Mouse (Mus musculus): ENCODE measurements around the gene Gls. TPM values are rescaled to one million over a fixed set of nuclear protein-coding genes. Genes with fewer than 3 reads are reported as not detected.

Gene Gls
- polyA plus RNA-seq, 1 experiment from 2014 or later = 8.0 TPM

GRCm38 (mm10) chr1:52118860-52119591 lies 114.0 kb downstream of the Gls start, which contains the start of gene Stat1:
TSS of gene Stat1 (plus strand) at chr1:52119440.
- Histone ChIP-seq H3K4me1 (replicated peaks) (peaks cover 26% of the 10 kb centered on the region), H3K27me3 (no peaks in the 10 kb centered on the region), H3K9me3 (replicated peaks) (no peaks in the 10 kb centered on the region), H3K36me3 (peaks cover 12% of the 10 kb centered on the region), H3K9ac (peak within 1 kb of the TSS; percentile 86), H3K4me2 (peak within 1 kb of the TSS; percentile 89), H3K27ac (peak within 1 kb of the TSS; percentile 77), H3K4me3 (replicated peaks) (peak within 1 kb of the TSS; percentile 91)
- peak; percentile 83 for DNase-seq
- 4% methylated on average over 37 of the region's 37 CpGs for WGBS (ENCODE audit: insufficient replicate concordance)
- ATAC-seq (ENCODE audit: low read depth) = peak; percentile 91

GRCm38 (mm10) chr1:52117777-52118176 lies 115.3 kb downstream of the Gls start:
- Histone ChIP-seq H3K27me3 (no peaks in the 10 kb centered on the region), H3K36me3 (peaks cover 6% of the 10 kb centered on the region), H3K27ac (no peak overlapping the region), H3K4me2 (no peak overlapping the region), H3K4me1 (replicated peaks) (peaks cover 35% of the 10 kb centered on the region), H3K9ac (no peak overlapping the region), H3K9me3 (replicated peaks) (no peaks in the 10 kb centered on the region), H3K4me3 (replicated peaks) (no peak overlapping the region)
- ATAC-seq (ENCODE audit: low read depth) = no peak
- DNase-seq = no peak
- 79% methylated on average over 1 of the region's 1 CpGs for WGBS (ENCODE audit: insufficient replicate concordance)

- no peaks in the 10 kb centered on the region for H3K36me3 ChIP-seq
- 60% methylated on average over 3 of the region's 3 CpGs for WGBS (ENCODE audit: insufficient replicate concordance)
- no peak for ATAC-seq (ENCODE audit: low read depth)
Measured at GRCm38 (mm10) chr1:52116441-52116840, 116.6 kb downstream of the Gls start.

GRCm38 (mm10) chr1:52113666-52114069 lies 119.4 kb downstream of the Gls start:
- DNase-seq (peak; percentile 97), ATAC-seq (ENCODE audit: low read depth) (peak; percentile 96)
- WGBS (ENCODE audit: insufficient replicate concordance) = under 1% methylated on average over 32 of the region's 32 CpGs
- Histone ChIP-seq H3K9ac (peak overlapping the region; percentile 76), H3K36me3 (no peaks in the 10 kb centered on the region), H3K4me1 (replicated peaks) (peaks cover 17% of the 10 kb centered on the region), H3K9me3 (replicated peaks) (no peaks in the 10 kb centered on the region), H3K4me2 (peak overlapping the region; percentile 87), H3K27ac (peak overlapping the region; percentile 69), H3K27me3 (no peaks in the 10 kb centered on the region), H3K4me3 (replicated peaks) (peak overlapping the region; percentile 66)

More at GRCm38 (mm10) chr1:52116441-52116840, 116.6 kb downstream of the Gls start:
- Histone ChIP-seq H3K4me1 (replicated peaks) (peaks cover 35% of the 10 kb centered on the region), H3K4me3 (replicated peaks) (no peak overlapping the region), H3K9ac (no peak overlapping the region), H3K4me2 (no peak overlapping the region), H3K9me3 (replicated peaks) (no peaks in the 10 kb centered on the region), H3K27me3 (no peaks in the 10 kb centered on the region), H3K27ac (no peak overlapping the region)
- no peak for DNase-seq

Other genes starting within 250 kb of the Gls start
- gene Stat4, start 246.1 kb downstream of the Gls start, polyA plus RNA-seq (2015; fragmentation: Nextera tagmentation; extraction: Ambion mirVana) = 1.3 and 1.5 TPM in 2 replicates
- 19.1 and 20.9 TPM in 2 replicates for gene Stat1, start 113.8 kb downstream of the Gls start, polyA plus RNA-seq (2015; fragmentation: Nextera tagmentation; extraction: Ambion mirVana)

All from liver, embryonic 13.5 days (tissue).